Mouse (Mus musculus) bone marrow, adult 2 months (tissue): Measurements from ENCODE around the gene Dmgdh. TPM values are rescaled to one million over a fixed set of nuclear protein-coding genes. Genes with fewer than 3 reads are reported as not detected.

Experiments used
- H3K27ac ChIP-seq: fragments of 200-500 bp; 2 replicates; pipeline ENCODE4 v1.5.1; 2012; ENCODE audit warnings: low read depth, mild to moderate bottlenecking, control low read depth, inconsistent platforms, low read length; ENCODE audit not compliant: control insufficient read depth, poor library complexity, insufficient read depth
- H3K4me1 ChIP-seq: fragments of 200-500 bp; 2 replicates; pipeline ENCODE4 v1.6.1; 2011; ENCODE audit warnings: low read length; ENCODE audit not compliant: control insufficient read depth, insufficient read depth
- H3K4me3 ChIP-seq: fragments of 200-500 bp; replicated peaks from 2 replicates; pipeline ENCODE3; 2011; ENCODE audit warnings: mild to moderate bottlenecking, low read depth, low read length, control low read depth; ENCODE audit not compliant: control insufficient read depth
- CTCF ChIP-seq: fragments of 200-500 bp; IDR thresholded peaks from 2 replicates; pipeline ENCODE4 v1.5.1; 2011; ENCODE audit warnings: low read length, control low read depth; ENCODE audit not compliant: control insufficient read depth, insufficient read depth
- POLR2A ChIP-seq: fragments of 200-500 bp; IDR thresholded peaks from 2 replicates; pipeline ENCODE4 v1.6.1; 2011; ENCODE audit warnings: low read depth, mild to moderate bottlenecking, control low read depth, low read length, borderline replicate concordance; ENCODE audit not compliant: control insufficient read depth
- WGBS: fragments of 180-500 bp; shearing (Covaris S2); methylation state at CpG from one replicate; pipeline ENCODE4 v1.1.7; 2018; 5-methylcytosine and 5-hydroxymethylcytosine counted together
- polyA plus RNA-seq: library from polyadenylated mRNA; stranded (reverse); fragments of >200 nt; gene quantifications from 2 replicates; pipeline ENCODE4 v1.2.4, GENCODE M21; 2011; ENCODE audit warnings: low replicate concordance; ENCODE audit not compliant: missing spikeins, insufficient read depth, insufficient read length

Gene Dmgdh
- polyA plus RNA-seq, 1 experiment: 5.6 TPM

DNA sequence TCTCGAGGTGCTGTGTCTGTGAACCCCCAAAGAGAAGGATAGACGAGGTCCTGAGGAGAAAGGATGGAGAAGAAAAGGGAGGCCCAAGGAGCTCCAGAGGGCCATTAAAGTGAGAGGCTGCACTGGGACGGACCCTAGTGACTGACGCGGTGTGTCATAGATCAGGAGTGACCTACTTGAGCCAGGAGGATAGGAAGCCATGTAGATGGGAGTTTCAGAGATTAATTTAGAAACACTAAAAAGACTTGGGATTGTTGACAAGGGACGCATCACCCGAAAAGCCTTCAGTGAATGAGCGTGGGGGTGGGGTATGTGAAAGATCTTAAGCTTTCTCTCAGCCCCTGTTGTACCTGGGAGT lies 98.0 kb downstream of the Dmgdh start:
- TF ChIP-seq POLR2A (no peak), CTCF (no peak)
- H3K27ac ChIP-seq: peak overlapping the region; percentile 85
- no peaks in the 10 kb centered on the region; the same call in 1 of the 2 replicates for H3K4me1 ChIP-seq
- H3K4me3 ChIP-seq: peak overlapping the region; percentile 72
- 6% methylated on average over 8 of the region's 8 CpGs for WGBS

DNA sequence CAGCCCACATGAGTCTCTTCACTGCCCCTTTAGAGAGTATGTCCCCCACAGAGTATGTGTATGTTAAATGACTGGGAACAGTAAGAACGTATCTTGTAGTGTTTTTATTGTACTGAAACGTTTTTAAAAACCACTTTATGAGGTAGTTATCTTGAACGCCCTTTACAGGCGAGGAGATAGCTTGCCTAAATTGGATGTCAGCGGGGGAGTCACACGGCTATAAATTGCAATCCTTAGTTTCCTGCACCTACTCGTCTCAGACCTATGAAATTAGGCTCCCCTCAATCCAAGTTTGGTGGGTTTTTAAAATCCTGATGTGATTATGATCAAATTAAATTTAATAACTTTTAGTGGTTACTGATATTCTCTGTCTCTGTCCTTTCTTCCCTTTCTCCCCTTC lies 98.6 kb downstream of the Dmgdh start:
- Histone ChIP-seq H3K27ac (no peak overlapping the region), H3K4me3 (peak overlapping the region; percentile 72), H3K4me1 (no peaks in the 10 kb centered on the region; the same call in 1 of the 2 replicates)
- WGBS: 23% methylated on average over 7 of the region's 7 CpGs
- TF ChIP-seq POLR2A (no peak), CTCF (no peak)

DNA sequence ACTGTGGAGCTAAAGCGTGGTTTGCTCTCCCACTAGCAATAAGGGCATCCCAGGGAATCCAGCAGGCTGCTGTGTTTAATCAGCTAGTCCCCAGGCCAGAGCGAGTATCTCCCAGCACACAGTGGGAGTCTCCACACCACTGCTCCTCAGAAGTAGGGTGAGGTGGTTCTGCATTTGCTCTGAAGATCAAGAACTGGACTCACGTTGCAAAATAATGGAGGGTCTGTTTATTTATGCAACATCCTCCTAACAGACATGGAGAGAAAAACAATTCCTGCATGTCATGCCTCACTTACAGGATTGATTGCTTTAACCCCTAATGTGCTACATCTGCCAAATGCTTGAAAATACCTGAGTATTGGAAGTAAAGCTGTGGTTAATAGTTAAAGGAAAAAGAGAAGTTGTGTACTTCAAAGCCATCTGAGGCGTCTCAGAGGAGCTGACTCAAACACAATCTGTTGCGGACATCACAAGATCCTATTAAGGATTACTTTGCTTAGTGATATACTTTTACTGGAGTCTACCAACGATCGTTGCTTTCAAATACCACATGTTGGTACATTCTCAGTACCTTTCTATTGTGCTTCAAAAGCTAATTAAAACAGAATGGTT lies 99.6 kb downstream of the Dmgdh start:
- 33% methylated on average over 7 of the region's 7 CpGs for WGBS
- H3K4me1 ChIP-seq: no peaks in the 10 kb centered on the region; the same call in 1 of the 2 replicates
- peak overlapping the region; percentile 30 for H3K4me3 ChIP-seq
- no peak for TF ChIP-seq CTCF
- TF ChIP-seq POLR2A: no peak
- H3K27ac ChIP-seq: peak overlapping the region; percentile 51; the same call in 1 of the 2 replicates

DNA sequence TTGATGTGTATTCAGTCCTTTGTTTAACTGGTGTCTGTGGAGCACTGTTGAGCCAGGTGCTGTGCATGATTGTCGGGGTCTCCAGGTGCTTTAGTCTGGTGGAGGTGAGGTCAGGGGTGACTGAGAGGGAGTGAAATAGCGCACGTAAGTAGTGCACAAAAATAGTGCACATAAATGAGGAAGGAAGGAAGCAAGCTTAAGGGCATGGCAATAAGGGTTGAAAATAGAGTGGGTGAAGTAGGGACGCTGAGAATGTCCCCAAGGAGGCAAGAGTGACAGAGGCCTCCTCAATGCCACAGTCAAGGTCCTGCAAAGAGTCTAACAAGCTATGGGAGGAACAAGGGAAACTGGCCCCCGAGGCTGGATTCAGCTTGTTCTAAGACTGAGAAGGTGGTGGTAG lies 108.6 kb downstream of the Dmgdh start:
- 11% methylated on average over 5 of the region's 5 CpGs for WGBS
- TF ChIP-seq POLR2A: no peak
- TF ChIP-seq CTCF: no peak
- H3K27ac ChIP-seq: peak overlapping the region; percentile 39; the same call in 1 of the 2 replicates

DNA sequence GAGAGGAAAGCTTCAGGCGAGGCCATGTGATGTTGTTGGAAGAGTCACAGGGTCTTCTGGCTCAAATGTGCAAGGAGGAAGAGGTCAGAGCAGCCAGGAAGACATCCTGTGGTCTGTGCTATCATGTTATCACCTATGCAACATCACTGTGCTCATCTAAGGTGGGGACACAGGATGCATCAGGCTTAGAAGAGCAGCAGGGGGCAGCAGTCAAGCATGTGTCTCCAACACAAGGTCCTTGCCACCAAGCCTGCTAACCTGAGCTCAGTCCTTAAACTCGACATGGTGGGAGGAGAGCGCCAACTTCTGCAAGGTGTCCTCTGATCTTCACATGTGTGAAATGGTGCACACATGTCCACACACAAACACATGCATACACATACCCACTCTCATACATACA lies 111.1 kb downstream of the Dmgdh start:
- 52% methylated on average over 3 of the region's 3 CpGs for WGBS
- Histone ChIP-seq H3K4me3 (no peak overlapping the region), H3K4me1 (no peaks in the 10 kb centered on the region; the same call in 1 of the 2 replicates), H3K27ac (no peak overlapping the region)
- TF ChIP-seq CTCF (peak; percentile 61), POLR2A (no peak)

More for the DNA sequence above, 108.6 kb downstream of the Dmgdh start:
- no peak overlapping the region for H3K4me3 ChIP-seq
- H3K4me1 ChIP-seq: no peaks in the 10 kb centered on the region; the same call in 1 of the 2 replicates

DNA sequence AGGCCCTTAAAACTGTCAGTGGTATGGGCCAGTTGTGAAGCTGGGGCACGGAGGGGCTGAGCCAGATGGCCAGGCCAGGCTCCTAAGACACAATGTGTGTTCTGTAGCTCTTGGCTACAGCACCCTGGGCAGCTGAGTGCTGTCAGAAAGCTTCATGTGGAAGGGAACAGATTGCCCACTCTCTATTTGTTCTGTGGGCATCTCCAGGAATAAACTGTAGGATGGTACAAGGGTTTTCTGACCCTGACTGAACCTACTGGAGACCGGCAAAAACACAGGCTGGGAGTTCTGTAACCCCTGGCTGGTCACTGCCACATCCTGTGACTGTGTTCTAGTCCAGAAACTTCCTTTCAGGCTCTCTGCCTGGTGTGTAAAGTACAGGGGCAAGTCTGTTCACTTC lies 111.8 kb downstream of the Dmgdh start:
- no peak for TF ChIP-seq CTCF
- no peak for TF ChIP-seq POLR2A

DNA sequence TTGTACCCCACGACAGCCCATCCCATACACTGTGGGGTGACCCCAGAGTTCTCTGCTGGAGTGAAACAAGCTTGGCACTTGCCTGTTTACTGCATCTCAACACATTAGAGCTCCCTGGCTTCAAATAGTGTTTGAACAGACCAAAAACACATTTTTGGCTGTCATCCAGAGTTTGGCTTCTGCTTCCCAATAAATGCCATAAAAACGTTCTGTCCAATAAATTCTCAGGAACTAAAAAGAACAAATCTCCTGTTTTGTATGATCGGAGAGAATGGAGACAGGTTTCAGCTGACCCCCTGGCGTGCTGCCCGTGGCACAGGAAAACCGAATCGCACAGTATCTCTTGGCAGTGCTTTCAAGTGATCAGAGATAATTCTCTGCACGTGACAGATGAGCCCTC lies 113.4 kb downstream of the Dmgdh start:
- WGBS: 66% methylated on average over 8 of the region's 8 CpGs
- H3K27ac ChIP-seq: no peak overlapping the region
- TF ChIP-seq CTCF: no peak
- TF ChIP-seq POLR2A: no peak

More for the DNA sequence above, 111.8 kb downstream of the Dmgdh start:
- H3K4me3 ChIP-seq: no peak overlapping the region
- no peaks in the 10 kb centered on the region; the same call in 1 of the 2 replicates for H3K4me1 ChIP-seq
- no peak overlapping the region for H3K27ac ChIP-seq
- WGBS: 55% methylated on average over 2 of the region's 2 CpGs

DNA sequence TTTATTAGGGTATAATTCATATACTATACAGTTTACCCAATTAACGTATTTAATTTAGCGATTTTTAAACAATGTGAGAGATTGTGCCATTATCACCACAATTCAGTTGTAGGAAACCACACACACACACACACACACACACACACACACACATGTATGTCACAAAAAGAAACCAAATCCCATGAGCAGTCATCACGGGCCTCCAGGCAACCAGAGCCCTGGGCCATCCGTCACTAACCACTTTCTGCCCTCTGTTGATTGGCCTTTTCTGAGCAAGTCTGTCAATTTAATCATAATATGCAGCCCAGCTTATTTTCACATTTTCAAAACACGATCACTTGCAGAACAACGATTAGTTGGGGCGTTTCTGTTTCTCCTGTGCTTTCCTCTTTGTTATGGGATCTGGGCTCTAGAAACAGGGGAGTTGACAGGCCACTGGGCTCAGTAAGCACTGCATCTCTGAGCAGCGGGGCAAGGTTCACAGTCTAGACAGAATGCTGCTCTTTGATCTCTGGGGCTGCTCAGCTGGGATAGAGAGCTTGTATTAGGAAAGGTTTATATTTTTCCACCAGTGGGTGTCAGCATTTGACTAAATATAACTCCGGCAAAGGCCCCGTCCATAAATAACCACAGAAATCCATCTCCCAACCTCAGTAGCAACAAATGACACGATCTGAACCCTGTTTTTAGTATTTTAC lies 118.9 kb downstream of the Dmgdh start:
- TF ChIP-seq CTCF: no peak
- no peak for TF ChIP-seq POLR2A
- H3K4me3 ChIP-seq: no peak overlapping the region
- WGBS: 62% methylated on average over 11 of the region's 11 CpGs
- no peak overlapping the region for H3K27ac ChIP-seq
- H3K4me1 ChIP-seq: no peaks in the 10 kb centered on the region

More for the DNA sequence above, 113.4 kb downstream of the Dmgdh start:
- no peak overlapping the region for H3K4me3 ChIP-seq
- no peaks in the 10 kb centered on the region; the same call in 1 of the 2 replicates for H3K4me1 ChIP-seq
